Mouse (Mus musculus) forebrain, embryonic 11.5 days (tissue): ENCODE results near the gene Rprd2. TPM values are rescaled to one million over a fixed set of nuclear protein-coding genes. Genes with fewer than 3 reads are reported as not detected.
A peak's percentile ranks its signal among the peaks of the same experiment; 100 is the strongest.

Experiments
- ATAC-seq: fragments of 200-750 bp; cut with Nextera tagmentation; replicated peaks from 2 replicates; pipeline ENCODE4 v1.8.0; 2017; ENCODE audit warnings: moderate TSS enrichment; ENCODE audit not compliant: low FRiP score
- DNase-seq: peaks from one replicate; pipeline ENCODE4 v3.0.0-alpha.2; 2017; ENCODE audit warnings: low spot score
- H3K27ac ChIP-seq: fragments of 300-500 bp; sonication (generic); 2 replicates; pipeline ENCODE4 v1.5.1; 2014; ENCODE audit warnings: low read depth, low read length
- H3K27me3 ChIP-seq: fragments of 300-500 bp; sonication (generic); 2 replicates; pipeline ENCODE4 v1.6.1; 2014; ENCODE audit warnings: mild to moderate bottlenecking, low read length, mixed read lengths; ENCODE audit not compliant: control insufficient read depth, insufficient read depth
- H3K36me3 ChIP-seq: fragments of 300-500 bp; sonication (generic); 2 replicates; pipeline ENCODE4 v1.6.1; 2014; ENCODE audit warnings: mild to moderate bottlenecking, low read length, moderate library complexity, mixed read lengths; ENCODE audit not compliant: control insufficient read depth, insufficient read depth
- H3K4me1 ChIP-seq: fragments of 300-500 bp; sonication (generic); replicated peaks from 2 replicates; pipeline ENCODE4 v1.6.1; 2014; ENCODE audit warnings: low read length, mixed read lengths; ENCODE audit not compliant: control insufficient read depth, insufficient read depth
- H3K4me2 ChIP-seq: fragments of 300-500 bp; sonication (generic); 2 replicates; pipeline ENCODE4 v1.6.1; 2014; ENCODE audit warnings: low read depth, mild to moderate bottlenecking, low read length, moderate library complexity, mixed read lengths; ENCODE audit not compliant: severe bottlenecking
- H3K4me3 ChIP-seq: fragments of 300-500 bp; sonication (generic); 2 replicates; pipeline ENCODE4 v1.5.1; 2014; ENCODE audit warnings: low read depth, low read length
- H3K9ac ChIP-seq: fragments of 300-500 bp; sonication (generic); 2 replicates; pipeline ENCODE4 v1.6.1; 2014; ENCODE audit warnings: low read length
- H3K9me3 ChIP-seq: fragments of 300-500 bp; sonication (generic); 2 replicates; pipeline ENCODE4 v1.6.1; 2016; ENCODE audit warnings: low read length, mixed read lengths; ENCODE audit not compliant: control insufficient read depth
- WGBS: fragments of 180-500 bp; shearing (Covaris S2); extraction: QIAGEN DNeasy Blood & Tissue Kit; methylation state at CpG from one replicate; pipeline ENCODE4 v1.1.7; 2014; 5-methylcytosine and 5-hydroxymethylcytosine counted together
- polyA plus RNA-seq: library from polyadenylated mRNA; unstranded; fragments of >200 nt; fragmentation: Nextera tagmentation; extraction: Ambion mirVana; gene quantifications from 2 replicates; pipeline ENCODE4 v1.2.1, GENCODE M21; 2014

Rprd2 gene
- polyA plus RNA-seq = 23.8 and 24.6 TPM in 2 replicates

DNA sequence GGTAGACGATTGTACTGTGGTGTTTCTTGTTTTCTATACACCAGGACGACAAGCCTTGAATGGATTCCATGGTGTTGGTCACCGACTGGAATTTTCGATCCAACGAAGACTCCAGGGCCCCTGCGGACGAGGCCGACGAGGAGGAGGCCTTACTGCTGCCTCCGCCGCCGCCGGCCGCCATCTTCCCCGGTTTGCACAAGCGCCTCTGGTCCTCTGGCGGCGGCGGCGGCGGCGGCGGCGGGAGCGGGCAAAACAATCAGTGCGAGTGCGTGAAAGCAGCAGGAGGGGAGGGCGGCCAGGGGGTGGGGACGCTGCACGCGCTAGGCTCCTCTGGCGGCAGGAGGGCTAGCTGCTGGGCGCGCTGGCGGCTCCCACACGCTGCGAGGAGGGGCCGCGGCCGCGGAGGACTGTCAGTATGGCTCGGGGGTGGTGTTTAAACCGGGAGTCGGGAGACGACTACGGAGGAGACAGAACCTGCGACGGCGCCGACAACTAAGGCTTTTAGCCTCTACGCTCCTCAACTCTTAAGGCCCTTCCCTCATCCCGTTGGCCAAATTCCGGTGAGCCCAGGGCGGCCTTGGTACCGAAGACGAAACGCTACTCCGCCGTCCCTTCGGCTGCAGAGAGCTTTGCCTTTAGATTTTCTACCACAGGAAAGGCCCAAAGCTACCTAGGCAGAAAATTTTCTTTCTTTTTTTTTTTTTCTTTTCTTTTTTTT is at the start of gene Rprd2:
Gene Rprd2 (minus strand): TSS at position 293 of the 718 bp plus-strand sequence.
- under 1% methylated on average over 55 of the region's 60 CpGs for WGBS
- peak; percentile 63 for ATAC-seq
- peak; percentile 90 for DNase-seq
- H3K9ac ChIP-seq = peak within 1 kb of the TSS; percentile 97
- H3K4me3 ChIP-seq = peak within 1 kb of the TSS; percentile 84
- no peaks in the 10 kb centered on the region for H3K9me3 ChIP-seq
- H3K4me1 ChIP-seq = peaks cover 3% of the 10 kb centered on the region; the same call in 1 of the 2 replicates
- H3K36me3 ChIP-seq = no peaks in the 10 kb centered on the region
- no peaks in the 10 kb centered on the region for H3K27me3 ChIP-seq
- H3K27ac ChIP-seq = peak within 1 kb of the TSS; percentile 100
- peak within 1 kb of the TSS; percentile 77 for H3K4me2 ChIP-seq

DNA sequence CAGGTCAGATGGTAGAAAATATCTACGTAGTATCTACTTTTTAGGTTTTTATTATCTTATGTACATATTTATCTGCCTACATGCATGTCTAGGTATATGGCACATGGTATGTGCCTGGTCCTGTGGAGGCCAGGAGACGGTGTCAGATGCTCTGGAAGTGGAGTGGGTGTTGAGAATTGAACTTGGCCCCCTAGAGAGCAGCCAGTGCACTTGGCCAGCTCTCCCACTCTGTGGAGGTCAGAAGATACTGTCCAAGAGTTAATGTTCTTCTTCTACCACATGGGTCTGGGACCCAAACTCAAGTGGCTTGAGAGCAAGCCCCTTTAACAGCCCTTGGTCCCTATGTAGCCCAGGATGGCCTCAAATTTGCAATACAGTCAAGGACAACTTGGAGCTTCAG is 48.7 kb upstream of the Rprd2 start:
- ATAC-seq (no peak), DNase-seq (no peak)
- Histone ChIP-seq H3K9me3 (no peaks in the 10 kb centered on the region), H3K36me3 (peaks cover 3% of the 10 kb centered on the region), H3K27me3 (no peaks in the 10 kb centered on the region), H3K9ac (no peak overlapping the region), H3K4me3 (no peak overlapping the region), H3K27ac (no peak overlapping the region), H3K4me2 (no peak overlapping the region), H3K4me1 (0 out of 2 replicates have a peak, but pooled peaks cover 2% of the 10 kb centered on the region)
- WGBS = 93% methylated on average over 2 of the region's 2 CpGs

DNA sequence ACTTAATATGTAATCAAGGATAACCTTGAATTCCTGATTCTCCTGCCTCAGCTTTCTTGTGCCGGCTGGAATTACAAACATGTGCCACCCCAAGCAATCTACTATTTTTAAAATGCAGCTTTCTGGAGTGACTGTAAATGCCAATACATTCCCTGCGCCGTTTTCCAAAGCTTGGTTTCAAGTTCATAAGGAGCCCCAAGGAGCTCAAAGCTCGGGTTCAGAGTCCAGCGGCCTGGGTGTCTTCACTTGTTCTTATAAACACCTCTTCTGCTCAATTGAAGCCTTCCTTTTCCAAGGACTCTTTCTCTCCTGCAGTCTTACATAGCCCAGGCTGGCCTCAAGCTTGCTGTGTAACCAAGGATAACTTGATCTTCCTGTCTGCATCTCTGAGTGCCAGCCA is 47.4 kb upstream of the Rprd2 start:
- H3K27ac ChIP-seq = no peak overlapping the region
- WGBS = 92% methylated on average over 5 of the region's 5 CpGs
- no peak overlapping the region for H3K9ac ChIP-seq
- no peak overlapping the region for H3K4me3 ChIP-seq
- no peak for ATAC-seq
- H3K4me1 ChIP-seq = no peaks in the 10 kb centered on the region
- no peaks in the 10 kb centered on the region for H3K27me3 ChIP-seq
- peaks cover 3% of the 10 kb centered on the region for H3K36me3 ChIP-seq
- no peaks in the 10 kb centered on the region for H3K9me3 ChIP-seq
- no peak for DNase-seq
- H3K4me2 ChIP-seq = no peak overlapping the region

GRCm38 (mm10) chr3:95865571-95865970 is 46.9 kb upstream of the Rprd2 start:
- Histone ChIP-seq H3K27ac (no peak overlapping the region), H3K4me1 (no peaks in the 10 kb centered on the region), H3K4me3 (no peak overlapping the region), H3K9ac (no peak overlapping the region), H3K4me2 (no peak overlapping the region), H3K27me3 (no peaks in the 10 kb centered on the region), H3K36me3 (peaks cover 3% of the 10 kb centered on the region), H3K9me3 (no peaks in the 10 kb centered on the region)
- DNase-seq (no peak), ATAC-seq (no peak)
- WGBS = 95% methylated on average over 20 of the region's 20 CpGs

DNA sequence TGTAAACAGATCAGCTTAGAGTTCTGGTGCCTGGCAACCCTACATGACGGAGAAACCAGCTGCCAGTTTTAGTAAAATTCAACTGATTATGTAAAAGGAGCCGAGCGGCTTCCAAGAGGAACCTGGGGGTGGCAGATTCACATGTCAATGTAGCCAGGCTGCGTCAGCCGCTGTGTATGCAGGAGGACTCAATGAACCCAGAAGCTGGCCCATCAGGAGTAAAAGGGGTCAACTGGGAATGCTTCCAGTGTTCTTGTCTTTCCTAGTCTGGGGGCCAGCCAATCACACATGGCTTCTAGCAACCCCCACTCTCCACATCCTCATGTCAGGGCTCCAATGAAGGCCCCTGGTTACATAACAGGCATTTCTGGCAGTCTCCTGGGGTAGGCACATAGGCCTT is 46.4 kb upstream of the Rprd2 start:
- Histone ChIP-seq H3K4me3 (no peak overlapping the region), H3K9ac (no peak overlapping the region), H3K27ac (no peak overlapping the region), H3K27me3 (no peaks in the 10 kb centered on the region), H3K36me3 (peaks cover 3% of the 10 kb centered on the region), H3K4me1 (no peaks in the 10 kb centered on the region), H3K4me2 (no peak overlapping the region), H3K9me3 (no peaks in the 10 kb centered on the region)
- DNase-seq (no peak), ATAC-seq (no peak)
- 96% methylated on average over 5 of the region's 5 CpGs for WGBS

- no peak overlapping the region for H3K4me3 ChIP-seq
- 76% methylated on average over 7 of the region's 7 CpGs for WGBS
- DNase-seq = no peak
- peaks cover 3% of the 10 kb centered on the region for H3K36me3 ChIP-seq
- H3K9me3 ChIP-seq = no peaks in the 10 kb centered on the region
- H3K27me3 ChIP-seq = no peaks in the 10 kb centered on the region
- ATAC-seq = no peak
- no peak overlapping the region for H3K9ac ChIP-seq
- no peak overlapping the region for H3K27ac ChIP-seq
- H3K4me1 ChIP-seq = no peaks in the 10 kb centered on the region
- no peak overlapping the region for H3K4me2 ChIP-seq
These were observed 44.9 kb upstream of the Rprd2 start for GRCm38 (mm10) chr3:95863578-95863977.

- Histone ChIP-seq H3K4me3 (no peak overlapping the region), H3K27ac (no peak overlapping the region), H3K36me3 (peaks cover 3% of the 10 kb centered on the region), H3K9ac (no peak overlapping the region), H3K27me3 (no peaks in the 10 kb centered on the region), H3K4me1 (no peaks in the 10 kb centered on the region), H3K4me2 (no peak overlapping the region), H3K9me3 (no peaks in the 10 kb centered on the region)
- DNase-seq (peak; percentile 70), ATAC-seq (peak; percentile 53; the same call in 1 of the 2 replicates)
- 29% methylated on average over 2 of the region's 2 CpGs for WGBS
These were observed 43.1 kb upstream of the Rprd2 start for GRCm38 (mm10) chr3:95861796-95862195.

GRCm38 (mm10) chr3:95861216-95861615 is 42.6 kb upstream of the Rprd2 start:
- Histone ChIP-seq H3K4me1 (no peaks in the 10 kb centered on the region; the same call in 1 of the 2 replicates), H3K27me3 (no peaks in the 10 kb centered on the region), H3K36me3 (peaks cover 3% of the 10 kb centered on the region), H3K9me3 (no peaks in the 10 kb centered on the region), H3K4me2 (no peak overlapping the region), H3K27ac (no peak overlapping the region), H3K4me3 (no peak overlapping the region), H3K9ac (no peak overlapping the region)
- DNase-seq (no peak), ATAC-seq (no peak)
- WGBS = 76% methylated on average over 10 of the region's 10 CpGs

- H3K4me1 ChIP-seq = no peaks in the 10 kb centered on the region; the same call in 1 of the 2 replicates
- peaks cover 3% of the 10 kb centered on the region for H3K36me3 ChIP-seq
- no peaks in the 10 kb centered on the region for H3K27me3 ChIP-seq
- 93% methylated on average over 3 of the region's 3 CpGs for WGBS
- H3K4me3 ChIP-seq = no peak overlapping the region
- H3K27ac ChIP-seq = no peak overlapping the region
- ATAC-seq (no peak), DNase-seq (no peak)
- H3K9ac ChIP-seq = no peak overlapping the region
- no peaks in the 10 kb centered on the region for H3K9me3 ChIP-seq
- no peak overlapping the region for H3K4me2 ChIP-seq
These were observed 41.7 kb upstream of the Rprd2 start for GRCm38 (mm10) chr3:95860323-95860722.
